Mouse (Mus musculus) ES-Bruce4 (cell line): ENCODE measurements around the gene Cys1.
A peak's percentile ranks its signal among the peaks of the same experiment; 100 is the strongest.

Source experiments
- CTCF ChIP-seq: IDR thresholded peaks from one replicate; pipeline ENCODE4 v1.8.1; 2011; ENCODE audit warnings: low read depth, low read length
- EP300 ChIP-seq: IDR thresholded peaks from 2 replicates; pipeline ENCODE4 v1.6.1; 2011; ENCODE audit warnings: low read depth, low read length; ENCODE audit not compliant: insufficient read depth

DNA sequence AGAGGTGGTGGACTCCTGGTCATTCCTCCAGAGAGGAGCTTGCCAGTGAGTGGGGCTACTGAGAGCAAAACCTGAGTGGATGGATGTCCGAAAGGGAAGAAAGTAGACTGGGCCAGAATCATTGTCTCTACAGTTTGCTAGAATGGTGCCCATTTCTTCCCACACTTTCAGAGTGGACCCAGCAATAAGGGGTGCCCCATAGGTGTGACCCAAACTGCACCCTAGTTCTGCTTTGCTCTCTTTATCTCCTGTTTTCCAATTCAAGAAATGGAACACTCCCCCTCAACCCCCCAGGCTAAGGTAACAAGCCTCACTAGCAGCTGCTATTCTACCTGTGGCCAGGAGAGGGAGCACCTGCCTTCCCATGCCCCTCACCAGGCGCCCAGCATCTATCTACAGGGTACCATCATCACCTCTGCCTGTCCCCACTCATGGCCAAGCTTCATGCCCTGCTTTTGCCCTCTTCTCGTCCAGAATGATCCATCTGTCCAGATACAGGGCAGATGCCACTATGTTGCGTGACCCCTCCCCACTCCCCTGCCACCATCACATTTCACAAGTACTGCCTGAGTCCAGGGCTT, 35.2 kb upstream of the Cys1 start:
- TF ChIP-seq CTCF (peak; percentile 94), EP300 (0 out of 2 replicates have a peak, but pooled peaks have one; percentile 12)
